Mouse (Mus musculus) neural tube, embryonic 14.5 days (tissue): ENCODE measurements around the gene Nolc1. TPM values are rescaled to one million over a fixed set of nuclear protein-coding genes. Genes with fewer than 3 reads are reported as not detected.

Experiments
- ATAC-seq: fragments of 200-750 bp; cut with Nextera tagmentation; 2 replicates; pipeline ENCODE4 v1.8.0; 2017; ENCODE audit warnings: low read depth, mild to moderate bottlenecking, moderate TSS enrichment, moderate library complexity
- H3K27ac ChIP-seq: fragments of 300-500 bp; sonication (generic); 2 replicates; pipeline ENCODE4 v1.5.1; 2014; ENCODE audit warnings: low read depth, mild to moderate bottlenecking, control low read depth, low read length, moderate library complexity, mixed read lengths
- H3K27me3 ChIP-seq: fragments of 300-500 bp; sonication (generic); 2 replicates; pipeline ENCODE4 v1.6.1; 2014; ENCODE audit warnings: low read length; ENCODE audit not compliant: control insufficient read depth, insufficient read depth
- H3K36me3 ChIP-seq: fragments of 300-500 bp; sonication (generic); 2 replicates; pipeline ENCODE4 v1.6.1; 2014; ENCODE audit warnings: low read length, mixed read lengths; ENCODE audit not compliant: control insufficient read depth, insufficient read depth
- H3K4me1 ChIP-seq: fragments of 300-500 bp; sonication (generic); 2 replicates; pipeline ENCODE4 v1.6.1; 2014; ENCODE audit warnings: low read length; ENCODE audit not compliant: control insufficient read depth, insufficient read depth
- H3K4me2 ChIP-seq: fragments of 300-500 bp; sonication (generic); 2 replicates; pipeline ENCODE4 v1.6.1; 2014; ENCODE audit warnings: mild to moderate bottlenecking, low read depth, low read length, control low read depth
- H3K4me3 ChIP-seq: fragments of 300-500 bp; sonication (generic); 2 replicates; pipeline ENCODE4 v1.5.1; 2014; ENCODE audit warnings: low read depth, low read length, control low read depth, mixed read lengths
- H3K9ac ChIP-seq: fragments of 300-500 bp; sonication (generic); replicated peaks from 2 replicates; pipeline ENCODE4 v1.6.1; 2014; ENCODE audit warnings: low read depth, mild to moderate bottlenecking, control low read depth, low read length, mixed read lengths
- H3K9me3 ChIP-seq: fragments of 300-500 bp; sonication (generic); 2 replicates; pipeline ENCODE4 v1.6.1; 2016; ENCODE audit warnings: low read length; ENCODE audit not compliant: control insufficient read depth
- WGBS: fragments of 180-500 bp; shearing (Covaris S2); extraction: QIAGEN DNeasy Blood & Tissue Kit; methylation state at CpG from one replicate; pipeline ENCODE4 v1.1.7; 2014; 5-methylcytosine and 5-hydroxymethylcytosine counted together
- polyA plus RNA-seq: library from polyadenylated mRNA; unstranded; fragments of >200 nt; fragmentation: Nextera tagmentation; extraction: Ambion mirVana; gene quantifications from 2 replicates; pipeline ENCODE4 v1.2.1, GENCODE M21; 2014

Gene Nolc1
- polyA plus RNA-seq, 1 experiment from 2014 or later: 61.4 TPM

DNA sequence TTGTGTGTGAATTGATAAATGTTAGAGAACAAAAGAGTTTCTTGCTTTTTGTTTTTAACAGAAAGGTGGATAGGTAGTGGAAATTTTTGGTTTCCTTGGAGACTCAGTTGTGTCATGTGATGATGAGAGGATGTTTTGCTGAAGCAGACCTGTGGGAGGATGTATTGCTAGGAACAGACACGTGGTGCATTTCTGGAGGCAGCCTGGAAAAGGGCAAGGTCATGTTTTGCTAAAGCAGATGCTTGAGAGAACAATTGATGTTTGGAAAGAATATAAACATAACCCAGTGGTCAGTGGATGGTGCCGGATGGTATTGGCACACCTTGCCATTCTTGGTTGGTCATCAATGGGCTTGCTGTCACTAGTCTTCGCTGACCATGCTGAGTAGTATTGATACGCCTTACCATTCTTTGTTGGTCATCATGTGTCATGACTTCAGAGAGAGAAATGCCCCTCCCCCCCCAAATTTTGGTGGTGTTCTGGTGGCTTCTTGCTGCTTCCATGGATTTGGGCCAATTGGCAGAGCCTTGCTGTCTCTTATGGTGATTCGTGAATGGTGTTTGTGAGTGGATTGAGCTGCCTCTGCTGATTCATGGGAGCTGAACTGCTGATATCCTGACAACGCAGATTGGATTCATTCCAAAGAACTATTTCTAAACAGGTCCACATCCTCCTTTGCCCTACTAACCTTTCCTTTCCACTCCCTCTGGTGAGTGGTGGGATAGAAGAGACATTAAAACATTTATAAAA, 27.9 kb downstream of the Nolc1 start:
- H3K4me1 ChIP-seq: no peaks in the 10 kb centered on the region
- H3K4me2 ChIP-seq: no peak overlapping the region
- ATAC-seq: no peak
- H3K36me3 ChIP-seq: no peaks in the 10 kb centered on the region
- H3K27me3 ChIP-seq: no peaks in the 10 kb centered on the region
- no peak overlapping the region for H3K4me3 ChIP-seq
- no peaks in the 10 kb centered on the region for H3K9me3 ChIP-seq
- H3K9ac ChIP-seq: no peak overlapping the region
- no peak overlapping the region for H3K27ac ChIP-seq
- WGBS: 90% methylated on average over 6 of the region's 6 CpGs

GRCm38 (mm10) chr19:46104187-46104557, 28.5 kb downstream of the Nolc1 start:
- ATAC-seq: no peak
- 83% methylated on average over 2 of the region's 2 CpGs for WGBS
- Histone ChIP-seq H3K9me3 (no peaks in the 10 kb centered on the region), H3K4me2 (no peak overlapping the region), H3K4me1 (no peaks in the 10 kb centered on the region), H3K36me3 (no peaks in the 10 kb centered on the region), H3K9ac (no peak overlapping the region), H3K27me3 (no peaks in the 10 kb centered on the region), H3K4me3 (no peak overlapping the region), H3K27ac (no peak overlapping the region)

- no peak overlapping the region for H3K27ac ChIP-seq
- H3K27me3 ChIP-seq: no peaks in the 10 kb centered on the region
- 79% methylated on average over 2 of the region's 2 CpGs for WGBS
- H3K36me3 ChIP-seq: no peaks in the 10 kb centered on the region
- no peak overlapping the region for H3K4me2 ChIP-seq
- H3K4me3 ChIP-seq: no peak overlapping the region
- no peak for ATAC-seq
- H3K9me3 ChIP-seq: no peaks in the 10 kb centered on the region
- no peak overlapping the region for H3K9ac ChIP-seq
- no peaks in the 10 kb centered on the region for H3K4me1 ChIP-seq
Observed at GRCm38 (mm10) chr19:46110214-46110613, 34.6 kb downstream of the Nolc1 start.

GRCm38 (mm10) chr19:46110781-46111180, 35.1 kb downstream of the Nolc1 start:
- WGBS: 86% methylated on average over 5 of the region's 5 CpGs
- Histone ChIP-seq H3K4me2 (no peak overlapping the region), H3K9me3 (no peaks in the 10 kb centered on the region), H3K4me3 (no peak overlapping the region), H3K27me3 (no peaks in the 10 kb centered on the region), H3K4me1 (no peaks in the 10 kb centered on the region), H3K9ac (no peak overlapping the region), H3K36me3 (no peaks in the 10 kb centered on the region), H3K27ac (no peak overlapping the region)
- no peak for ATAC-seq

DNA sequence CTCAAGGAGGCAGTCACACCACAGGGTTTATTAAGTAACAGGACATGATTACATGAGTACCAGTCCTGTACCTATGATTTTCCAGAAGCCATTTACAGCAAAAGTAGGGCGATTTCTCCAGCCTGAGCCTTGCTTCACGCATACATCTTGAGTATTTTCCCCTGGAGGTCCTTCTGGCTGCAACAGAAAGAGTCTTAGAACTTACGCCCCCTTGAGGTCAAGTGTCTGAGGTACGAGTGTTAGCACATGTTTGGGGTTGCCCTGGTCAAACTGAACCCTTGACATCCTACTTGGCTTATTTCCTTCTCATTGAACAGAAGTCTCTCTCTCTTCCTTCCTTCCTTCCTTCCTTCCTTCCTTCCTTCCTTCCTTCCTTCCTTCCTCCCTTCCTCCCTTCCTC, 39.0 kb downstream of the Nolc1 start:
- no peak overlapping the region for H3K4me2 ChIP-seq
- no peak overlapping the region for H3K9ac ChIP-seq
- no peak overlapping the region for H3K4me3 ChIP-seq
- no peak overlapping the region for H3K27ac ChIP-seq
- no peaks in the 10 kb centered on the region for H3K4me1 ChIP-seq
- WGBS: 64% methylated on average over 4 of the region's 4 CpGs
- ATAC-seq: no peak
- no peaks in the 10 kb centered on the region for H3K9me3 ChIP-seq
- no peaks in the 10 kb centered on the region for H3K27me3 ChIP-seq
- no peaks in the 10 kb centered on the region for H3K36me3 ChIP-seq

GRCm38 (mm10) chr19:46119458-46119857, 43.8 kb downstream of the Nolc1 start:
- Histone ChIP-seq H3K27ac (no peak overlapping the region), H3K4me1 (no peaks in the 10 kb centered on the region), H3K9me3 (no peaks in the 10 kb centered on the region), H3K4me3 (no peak overlapping the region), H3K27me3 (no peaks in the 10 kb centered on the region), H3K36me3 (no peaks in the 10 kb centered on the region), H3K9ac (no peak overlapping the region), H3K4me2 (no peak overlapping the region)
- ATAC-seq: no peak
- WGBS: 96% methylated on average over 3 of the region's 3 CpGs

DNA sequence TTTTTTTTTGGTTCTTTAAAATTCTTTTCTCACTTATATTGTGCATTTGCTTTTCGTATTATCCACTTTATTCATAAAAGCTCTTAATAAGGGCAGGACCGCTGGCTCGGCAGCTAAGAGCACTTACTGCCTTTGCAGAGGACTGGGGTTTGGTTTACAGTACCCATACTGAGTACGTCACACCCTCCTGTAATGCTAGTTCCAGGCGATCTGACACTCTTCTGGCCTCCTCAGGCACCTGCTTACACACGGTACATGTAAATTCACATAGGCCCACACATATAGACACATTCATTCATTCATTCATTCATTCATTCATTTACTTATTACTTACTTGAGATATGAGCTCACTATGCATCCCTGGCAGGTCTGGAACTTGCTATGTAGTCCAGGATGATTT, 45.2 kb downstream of the Nolc1 start:
- ATAC-seq: no peak
- no peak overlapping the region for H3K4me3 ChIP-seq
- no peak overlapping the region for H3K4me2 ChIP-seq
- no peaks in the 10 kb centered on the region for H3K27me3 ChIP-seq
- no peaks in the 10 kb centered on the region for H3K9me3 ChIP-seq
- no peak overlapping the region for H3K9ac ChIP-seq
- no peak overlapping the region for H3K27ac ChIP-seq
- 75% methylated on average over 6 of the region's 6 CpGs for WGBS
- no peaks in the 10 kb centered on the region for H3K4me1 ChIP-seq
- no peaks in the 10 kb centered on the region for H3K36me3 ChIP-seq

- Histone ChIP-seq H3K4me1 (no peaks in the 10 kb centered on the region), H3K4me2 (no peak overlapping the region), H3K9me3 (no peaks in the 10 kb centered on the region), H3K36me3 (no peaks in the 10 kb centered on the region), H3K9ac (no peak overlapping the region), H3K27me3 (no peaks in the 10 kb centered on the region), H3K4me3 (no peak overlapping the region), H3K27ac (no peak overlapping the region)
- ATAC-seq: no peak
- whole genome bisulfite sequencing: 82% methylated on average over 3 of the region's 3 CpGs
Observed at GRCm38 (mm10) chr19:46123876-46124275, 48.2 kb downstream of the Nolc1 start.

- Histone ChIP-seq H3K9me3 (no peaks in the 10 kb centered on the region), H3K27ac (no peak overlapping the region), H3K9ac (no peak overlapping the region), H3K27me3 (no peaks in the 10 kb centered on the region), H3K4me3 (no peak overlapping the region), H3K4me2 (no peak overlapping the region), H3K4me1 (no peaks in the 10 kb centered on the region), H3K36me3 (no peaks in the 10 kb centered on the region)
- no peak for ATAC-seq
Observed at GRCm38 (mm10) chr19:46124651-46125050, 49.0 kb downstream of the Nolc1 start.
